Mouse (Mus musculus) adrenal gland, adult (tissue): ENCODE measurements around the gene Eme2.
A peak's percentile ranks its signal among the peaks of the same experiment; 100 is the strongest.

Source experiments
- DNase-seq, 2 experiments: peaks; one replicate each; pipeline ENCODE4 v3.0.0; 2022 to 2023; ENCODE audit warnings: low spot score in 1 of 2; ENCODE audit not compliant: inconsistent age in 2 of 2

Eme2 gene

DNA sequence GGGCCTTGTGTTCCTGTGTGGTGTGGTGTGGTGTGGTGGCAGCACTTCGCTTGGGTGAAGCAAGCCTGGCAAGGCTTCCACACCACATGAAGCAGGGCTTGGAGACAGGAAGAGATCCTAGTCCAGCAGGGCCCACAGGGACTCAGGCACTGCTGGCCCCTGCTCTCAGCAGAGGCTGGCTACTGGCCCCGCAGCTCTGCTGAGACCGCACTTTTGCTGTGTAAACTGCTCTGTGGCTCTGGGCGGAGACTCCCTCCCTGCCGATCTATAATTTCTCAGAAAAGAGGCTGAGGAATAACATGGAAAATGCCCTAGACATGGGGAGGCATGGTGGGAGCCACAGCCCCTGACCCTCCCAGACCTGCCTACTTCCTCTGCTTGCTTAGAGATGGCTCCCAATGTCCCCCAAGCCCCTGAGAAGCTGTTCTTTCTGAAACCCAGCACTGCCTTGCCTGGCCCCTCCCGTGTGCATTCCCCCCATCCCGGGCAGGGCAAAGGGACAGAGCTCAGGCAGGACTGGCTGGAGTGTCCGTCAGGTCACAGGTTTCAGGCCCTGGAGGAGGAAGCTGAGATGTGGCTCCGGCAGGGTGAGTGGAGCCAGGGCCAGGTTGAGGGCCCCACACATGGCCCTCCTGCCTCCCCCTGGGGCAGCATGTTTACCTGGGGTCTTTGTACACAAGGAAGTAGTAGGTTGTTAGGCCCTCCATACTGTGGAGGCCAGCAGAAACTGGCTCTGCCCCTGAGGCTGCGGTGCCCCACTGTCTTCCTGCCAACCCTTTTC is 17.4 kb downstream of the Eme2 start:
- DNase-seq = peak in 1 of 2 experiments; percentile 51

DNA sequence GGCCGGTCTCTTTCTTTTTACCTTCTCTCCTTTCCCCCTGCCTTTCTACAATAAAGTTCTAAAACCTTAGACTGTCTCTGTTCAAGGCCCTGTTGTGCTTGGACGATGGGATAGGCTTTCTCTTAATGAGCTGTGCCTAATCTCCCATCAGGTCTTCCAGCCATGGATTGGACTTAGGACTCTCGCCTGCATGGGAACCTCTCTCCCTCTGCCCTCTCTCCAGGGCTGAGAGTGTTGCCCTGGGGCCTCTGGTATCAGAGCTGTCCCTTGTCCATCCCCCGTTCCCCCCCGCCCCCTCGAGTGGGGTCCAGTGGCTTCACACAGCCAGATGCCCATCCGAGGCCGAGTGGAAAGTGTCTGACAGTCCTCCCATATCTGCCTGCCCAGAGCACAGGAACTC is 19.9 kb downstream of the Eme2 start:
- no peak for DNase-seq

DNA sequence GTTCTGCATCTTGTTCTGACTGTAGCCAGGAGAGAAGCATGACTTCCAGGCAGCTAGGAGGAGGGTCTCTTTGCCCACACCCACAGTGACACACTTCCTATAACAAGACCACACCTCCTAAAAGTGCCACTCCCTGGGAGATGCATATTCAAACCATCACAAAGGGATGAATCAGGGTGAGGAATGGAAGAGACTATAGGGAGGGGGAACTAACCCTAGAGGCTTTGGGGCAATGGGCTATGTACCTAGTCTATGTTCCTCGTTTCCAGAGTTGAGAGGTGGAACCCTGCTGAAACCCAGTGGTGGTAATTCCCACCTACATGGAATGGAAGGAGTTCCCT is 20.5 kb downstream of the Eme2 start:
- DNase-seq = no peak

- DNase-seq = peak in 1 of 2 experiments; percentile 13
Measured at GRCm38 (mm10) chr17:24873695-24874404, 21.0 kb downstream of the Eme2 start.

GRCm38 (mm10) chr17:24867914-24868313 is 27.0 kb downstream of the Eme2 start:
- no peak for DNase-seq

DNA sequence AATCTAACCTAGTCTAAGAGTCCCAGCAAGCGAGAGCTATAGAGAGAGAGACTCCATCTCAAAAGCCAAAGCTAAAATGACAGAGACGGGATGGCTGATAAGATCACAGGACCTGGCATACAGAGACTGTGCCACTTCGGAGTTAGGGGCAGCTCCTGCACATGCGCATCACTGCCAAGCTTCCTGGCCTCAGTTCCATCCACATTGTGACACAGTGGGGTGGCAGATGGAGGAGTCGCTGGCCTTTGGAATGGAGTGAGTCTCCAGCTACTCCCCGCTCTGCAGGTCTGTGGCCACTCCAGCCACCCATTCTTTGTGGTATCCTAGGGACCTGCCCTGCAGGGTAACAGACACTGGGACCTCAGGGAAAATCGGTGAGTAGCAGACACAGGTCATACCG is 29.1 kb downstream of the Eme2 start, which contains the start of gene Igfals:
Gene Igfals (plus strand): TSS at position 222 of the 400 bp plus-strand sequence.
- no peak for DNase-seq

GRCm38 (mm10) chr17:24861785-24862184 is 33.1 kb downstream of the Eme2 start:
- no peak for DNase-seq

- no peak for DNase-seq
Measured at GRCm38 (mm10) chr17:24860076-24860475, 34.8 kb downstream of the Eme2 start.

- DNase-seq = no peak
Measured at GRCm38 (mm10) chr17:24858967-24859366, 35.9 kb downstream of the Eme2 start.

- no peak for DNase-seq
Measured at GRCm38 (mm10) chr17:24857831-24858470, 36.9 kb downstream of the Eme2 start.

DNA sequence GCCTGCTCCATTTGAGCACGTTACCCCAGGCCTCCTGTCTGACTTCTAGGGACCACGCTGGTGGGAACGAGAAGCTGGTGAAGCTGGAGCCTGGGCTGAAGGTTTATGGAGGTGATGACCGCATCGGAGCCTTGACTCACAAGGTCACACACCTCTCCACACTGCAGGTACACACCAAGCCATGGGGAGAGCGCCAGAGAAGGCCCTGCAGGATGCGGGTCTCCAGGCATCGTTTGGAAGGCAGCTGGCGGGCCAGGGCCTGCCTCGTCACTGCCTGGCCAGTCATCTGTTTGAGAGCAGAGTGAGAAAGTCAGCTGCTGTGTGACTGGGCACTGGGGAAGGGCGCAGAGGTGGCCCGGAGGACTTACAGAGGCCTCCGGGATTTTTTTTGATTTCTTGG is 38.3 kb downstream of the Eme2 start:
- no peak for DNase-seq

DNA sequence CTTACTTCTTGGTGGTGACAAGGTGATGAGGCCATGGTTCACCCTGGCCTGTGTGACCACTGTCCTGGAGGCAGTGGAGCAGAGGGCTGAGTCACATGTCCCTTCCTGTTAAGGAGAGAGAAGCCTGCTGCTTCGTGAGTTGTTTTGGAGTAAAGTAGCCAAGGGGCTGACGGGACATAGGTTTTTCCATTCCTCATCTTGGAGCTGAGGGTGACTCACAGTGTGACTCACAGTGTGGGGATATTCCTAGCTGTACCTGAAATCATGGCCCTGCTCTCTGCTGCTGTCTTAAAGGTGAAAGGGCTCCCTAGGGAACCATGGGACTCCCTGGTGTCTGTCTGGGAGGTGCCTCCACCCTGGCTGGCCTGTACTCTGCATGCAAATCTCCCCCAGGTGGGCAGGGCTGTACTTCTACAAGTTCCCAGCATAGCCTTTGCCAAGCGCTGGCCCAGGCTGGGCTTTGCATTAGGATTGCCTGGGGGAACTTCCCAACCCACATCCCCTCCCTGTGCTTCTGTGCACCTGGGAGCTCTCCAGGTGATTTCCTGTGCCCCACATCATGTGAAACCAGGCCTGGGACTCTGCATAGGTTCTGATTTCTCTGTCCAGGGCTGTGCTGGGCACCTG is 38.9 kb downstream of the Eme2 start:
- peak; percentile 39 to 63 for DNase-seq

GRCm38 (mm10) chr17:24851381-24852125 is 43.3 kb downstream of the Eme2 start:
- DNase-seq = no peak

DNA sequence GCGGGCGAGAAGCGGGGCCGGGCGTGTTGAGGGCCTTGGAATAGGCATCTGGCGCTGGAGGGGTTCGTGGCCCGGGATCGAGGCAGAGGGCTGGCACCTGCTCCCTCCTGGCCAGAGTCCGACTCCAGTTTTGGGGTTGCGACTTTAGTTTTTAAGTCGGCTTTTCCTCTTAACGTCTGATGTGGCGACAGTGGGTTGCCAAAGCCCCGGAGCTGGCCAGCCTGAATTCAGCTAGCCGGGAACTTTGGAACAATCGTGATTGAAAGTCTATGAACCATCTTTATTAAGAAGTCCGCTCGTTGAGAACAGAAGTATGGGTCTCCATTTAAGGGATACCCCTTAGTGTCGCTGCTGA is 44.1 kb downstream of the Eme2 start:
- no peak for DNase-seq

GRCm38 (mm10) chr17:24850065-24850772 is 44.7 kb downstream of the Eme2 start, which contains the start of gene Fahd1:
Gene Fahd1 (minus strand): TSS chr17:24850364.
- peak; percentile 97 to 99 for DNase-seq

DNA sequence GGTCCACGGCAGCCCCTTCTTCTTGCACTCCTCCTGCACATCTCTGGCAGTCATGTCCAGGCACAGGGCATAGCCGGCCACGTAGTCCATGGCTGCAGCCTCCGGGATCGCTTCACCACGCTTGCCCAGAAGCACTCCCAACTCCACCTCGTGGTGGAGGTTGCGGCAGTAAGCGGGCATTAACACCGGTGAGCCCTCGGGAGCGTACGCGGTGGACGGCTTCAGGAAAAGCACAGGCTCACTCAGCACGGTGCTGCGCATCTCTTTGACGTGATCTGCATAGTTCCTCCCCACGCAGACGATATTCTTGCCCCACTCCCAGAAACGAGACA is 45.2 kb downstream of the Eme2 start:
- no peak for DNase-seq

GRCm38 (mm10) chr17:24848600-24849031 is 46.3 kb downstream of the Eme2 start:
- no peak for DNase-seq

DNA sequence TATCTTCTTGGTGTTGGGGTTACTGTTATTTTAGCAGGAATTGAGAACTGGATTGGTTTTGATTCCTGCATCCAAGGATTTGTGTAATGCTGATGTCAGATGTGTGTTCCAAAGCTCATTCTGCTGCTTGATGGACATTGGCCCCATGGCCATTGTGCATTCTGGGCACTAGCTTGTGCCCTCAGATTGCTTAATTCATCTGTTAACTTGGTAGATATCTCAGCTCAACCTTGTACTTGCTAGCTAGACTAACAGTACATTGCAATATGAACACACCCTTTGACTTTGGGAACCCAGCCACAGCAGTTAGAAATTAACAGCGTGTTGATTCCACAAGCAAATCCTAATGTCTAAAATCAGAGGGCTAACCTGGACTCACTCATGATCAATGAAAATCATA is 47.5 kb downstream of the Eme2 start:
- no peak for DNase-seq

GRCm38 (mm10) chr17:24844525-24844924 is 50.4 kb downstream of the Eme2 start:
- no peak for DNase-seq

DNA sequence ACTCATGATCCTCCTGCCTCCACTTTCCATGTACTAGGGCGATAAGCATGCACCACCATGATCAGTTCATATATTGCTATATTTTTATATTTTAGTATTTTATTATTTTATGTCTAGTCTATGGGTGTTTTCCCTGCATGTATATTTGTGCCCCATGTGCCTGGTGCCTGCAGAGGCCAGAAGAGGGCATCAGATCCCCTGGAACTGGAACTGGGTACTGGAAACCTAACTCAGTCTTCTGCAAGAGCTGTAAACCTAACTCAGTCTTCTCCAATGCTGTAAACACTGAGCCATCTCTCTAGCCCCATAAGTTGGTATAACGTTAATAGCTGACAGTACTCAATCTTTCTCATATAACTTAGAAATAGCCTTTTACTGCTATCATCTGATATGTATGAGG is 52.3 kb downstream of the Eme2 start:
- DNase-seq = peak in 1 of 2 experiments; percentile 47
